Mouse (Mus musculus): ENCODE results near the gene Gm5458. TPM values are rescaled to one million over a fixed set of nuclear protein-coding genes. Genes with fewer than 3 reads are reported as not detected.

Gm5458 gene
- not detected for polyA plus RNA-seq (2014; fragmentation: Illumina TruSeq; extraction: RNeasy Lipid Tissue Mini Kit (QIAGEN cat#74804); ENCODE audit: low read depth, low replicate concordance)

GRCm38 (mm10) chr14:19602481-19602880 is at the start of gene Gm5458:
Gene Gm5458, minus strand, starts transcription at chr14:19602581.

DNA sequence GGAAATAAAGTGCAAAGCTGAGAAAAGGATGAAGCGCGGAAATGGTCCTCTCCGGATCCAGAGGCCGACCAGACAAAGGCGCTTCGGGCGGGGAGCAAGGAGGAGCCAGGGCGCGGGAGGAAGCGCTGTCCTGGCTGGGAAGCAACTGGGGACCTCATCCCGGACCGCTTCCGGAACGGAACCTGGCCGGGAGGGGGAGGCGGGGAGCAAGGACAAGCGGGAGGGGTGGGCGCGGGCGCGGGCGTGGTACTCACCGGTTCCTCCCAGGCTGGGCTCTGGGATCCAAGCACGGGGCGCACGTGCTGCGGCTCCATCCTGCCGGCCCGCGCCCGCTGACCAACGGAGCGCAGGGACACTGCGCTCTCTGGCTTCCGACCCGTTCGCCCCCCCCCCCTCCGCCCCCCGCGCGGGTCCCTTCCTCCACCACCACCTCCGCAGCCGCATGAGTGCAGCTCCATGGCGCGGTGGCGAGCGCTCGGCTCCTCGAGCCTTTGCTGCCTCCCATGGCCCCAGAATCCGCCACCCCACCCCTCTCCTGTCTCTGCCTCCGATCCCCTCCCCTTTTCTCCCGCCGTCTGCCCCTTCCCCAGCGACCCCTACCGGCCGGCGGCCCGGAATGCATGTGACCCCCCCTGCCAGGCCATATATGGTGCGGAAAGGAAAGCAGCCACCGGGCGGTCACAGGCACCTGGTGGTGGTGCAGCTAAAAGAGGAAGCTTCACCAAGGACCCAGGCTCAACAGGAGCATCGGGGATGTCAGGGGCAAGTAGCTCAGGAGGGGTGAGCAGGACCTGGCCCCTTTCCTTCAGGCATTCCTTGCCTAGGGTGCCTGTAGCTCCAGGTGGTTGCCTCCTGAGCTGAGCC is 17.3 kb downstream of the Gm5458 start, which contains the start of gene Gm2237:
Gm2237 (minus strand) TSS at position 332 of the 864 bp plus-strand sequence.

DNA sequence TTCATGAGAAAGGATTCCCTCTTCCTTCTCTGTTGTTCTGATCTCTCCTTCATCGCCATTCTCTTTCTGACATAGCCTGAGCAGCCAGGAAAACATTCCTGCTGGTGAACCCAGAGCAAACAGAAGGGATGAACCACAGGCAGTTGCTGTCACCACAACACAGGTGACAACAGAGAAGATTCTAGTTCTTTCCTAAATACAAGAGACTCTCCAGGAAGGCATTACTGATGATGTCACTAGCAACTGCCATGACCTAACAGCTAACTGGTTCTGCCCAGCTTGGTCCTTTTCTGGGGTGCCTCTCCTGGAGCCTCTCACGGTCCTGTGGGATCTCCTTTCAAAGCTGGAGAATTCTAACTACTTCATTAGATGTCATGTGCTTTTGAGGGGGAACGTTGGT is 52.5 kb downstream of the Gm5458 start, which contains the start of gene Gm2244:
Gm2244 (minus strand) TSS at position 101 of the 400 bp plus-strand sequence.

Other genes starting within 250 kb of the Gm5458 start
- not detected for gene Gm21738, start 183.7 kb downstream of the Gm5458 start, polyA plus RNA-seq (2014; fragmentation: Illumina TruSeq; extraction: RNeasy Lipid Tissue Mini Kit (QIAGEN cat#74804); ENCODE audit: low read depth, low replicate concordance)
- gene Gm2244, start 52.6 kb downstream of the Gm5458 start, polyA plus RNA-seq (2014; fragmentation: Illumina TruSeq; extraction: RNeasy Lipid Tissue Mini Kit (QIAGEN cat#74804); ENCODE audit: low read depth, low replicate concordance) = not detected
- gene Gm2237, start 17.4 kb downstream of the Gm5458 start, polyA plus RNA-seq (2014; fragmentation: Illumina TruSeq; extraction: RNeasy Lipid Tissue Mini Kit (QIAGEN cat#74804); ENCODE audit: low read depth, low replicate concordance) = not detected
- gene Nid2, start 148.7 kb upstream of the Gm5458 start, polyA plus RNA-seq (2014; fragmentation: Illumina TruSeq; extraction: RNeasy Lipid Tissue Mini Kit (QIAGEN cat#74804); ENCODE audit: low read depth, low replicate concordance) = 3.2 TPM
- gene Rtraf, start 221.2 kb upstream of the Gm5458 start, polyA plus RNA-seq (2014; fragmentation: Illumina TruSeq; extraction: RNeasy Lipid Tissue Mini Kit (QIAGEN cat#74804); ENCODE audit: low read depth, low replicate concordance) = 159 TPM

Data from liver, adult 10 weeks (tissue).